Mouse (Mus musculus) myocyte (in vitro differentiated cells): ENCODE measurements around the gene Hnrnpd.

Experiments used
- CEBPB ChIP-seq: IDR thresholded peaks from 2 replicates; pipeline ENCODE4 v1.6.1; 2011; ENCODE audit warnings: mild to moderate bottlenecking, moderate library complexity; ENCODE audit not compliant: poor library complexity, insufficient read depth, severe bottlenecking
- E2F4 ChIP-seq: IDR thresholded peaks from one replicate; pipeline ENCODE4 v1.6.1; 2011; ENCODE audit warnings: mild to moderate bottlenecking, control low read depth, moderate library complexity; ENCODE audit not compliant: insufficient read depth
- MAX ChIP-seq: IDR thresholded peaks from one replicate; pipeline ENCODE4 v1.6.1; 2011; ENCODE audit warnings: low read depth, mild to moderate bottlenecking, control low read depth
- MYOD1 ChIP-seq, 3 experiments: IDR thresholded peaks; one replicate each; pipeline ENCODE4 v1.6.1; 2011; ENCODE audit warnings: control low read depth in 2 of 3, low read depth in 2 of 3, mild to moderate bottlenecking in 2 of 3, moderate library complexity in 1 of 3; ENCODE audit not compliant: insufficient read length in 2 of 3, control insufficient read depth in 1 of 3
- MYOG ChIP-seq, 3 experiments: IDR thresholded peaks; one replicate each; pipeline ENCODE4 v1.6.1; 2011; ENCODE audit warnings: control low read depth in 2 of 3, low read depth in 2 of 3, mild to moderate bottlenecking in 2 of 3; ENCODE audit not compliant: insufficient read length in 2 of 3, control insufficient read depth in 1 of 3, insufficient read depth in 1 of 3
- POLR2A ChIP-seq: IDR thresholded peaks from one replicate; pipeline ENCODE4 v1.6.1; 2011; ENCODE audit warnings: low read depth, mild to moderate bottlenecking, control low read depth, moderate library complexity; ENCODE audit not compliant: insufficient read length
- POLR2AphosphoS2 ChIP-seq: IDR thresholded peaks from one replicate; pipeline ENCODE4 v1.6.1; 2011; ENCODE audit warnings: low read depth, control low read depth; ENCODE audit not compliant: insufficient read length
- SRF ChIP-seq: IDR thresholded peaks from one replicate; pipeline ENCODE4 v1.6.1; 2011; ENCODE audit warnings: low read depth; ENCODE audit not compliant: control insufficient read depth, insufficient read length
- TCF12 ChIP-seq: IDR thresholded peaks from one replicate; pipeline ENCODE4 v1.6.1; 2011; ENCODE audit warnings: mild to moderate bottlenecking, control low read depth; ENCODE audit not compliant: poor library complexity, insufficient read depth, severe bottlenecking
- TCF3 ChIP-seq: IDR thresholded peaks from one replicate; pipeline ENCODE4 v1.6.1; 2011; ENCODE audit warnings: low read depth, control low read depth; ENCODE audit not compliant: insufficient read length
- USF1 ChIP-seq: IDR thresholded peaks from one replicate; pipeline ENCODE4 v1.6.1; 2011; ENCODE audit warnings: low read depth, mild to moderate bottlenecking, control low read depth, moderate library complexity

- TF ChIP-seq POLR2A (no peak), TCF12 (no peak), MAX (no peak), E2F4 (no peak), POLR2AphosphoS2 (no peak), CEBPB (no peak), MYOG (IDR thresholded peaks at IDR 0.05; ENCODE audit: control insufficient read depth in 1 of 3, insufficient read depth in 1 of 3, insufficient read length in 2 of 3, low read depth in 2 of 3) (no peak), SRF (no peak), USF1 (no peak), TCF3 (no peak), MYOD1 (IDR thresholded peaks at IDR 0.05; ENCODE audit: control insufficient read depth in 1 of 3, insufficient read length in 2 of 3, low read depth in 2 of 3) (no peak)
Measured at GRCm38 (mm10) chr5:100003895-100004294, 25.2 kb upstream of the Hnrnpd start.
